Mouse (Mus musculus): ENCODE results near the gene Cttnbp2.

Cttnbp2 gene

DNA sequence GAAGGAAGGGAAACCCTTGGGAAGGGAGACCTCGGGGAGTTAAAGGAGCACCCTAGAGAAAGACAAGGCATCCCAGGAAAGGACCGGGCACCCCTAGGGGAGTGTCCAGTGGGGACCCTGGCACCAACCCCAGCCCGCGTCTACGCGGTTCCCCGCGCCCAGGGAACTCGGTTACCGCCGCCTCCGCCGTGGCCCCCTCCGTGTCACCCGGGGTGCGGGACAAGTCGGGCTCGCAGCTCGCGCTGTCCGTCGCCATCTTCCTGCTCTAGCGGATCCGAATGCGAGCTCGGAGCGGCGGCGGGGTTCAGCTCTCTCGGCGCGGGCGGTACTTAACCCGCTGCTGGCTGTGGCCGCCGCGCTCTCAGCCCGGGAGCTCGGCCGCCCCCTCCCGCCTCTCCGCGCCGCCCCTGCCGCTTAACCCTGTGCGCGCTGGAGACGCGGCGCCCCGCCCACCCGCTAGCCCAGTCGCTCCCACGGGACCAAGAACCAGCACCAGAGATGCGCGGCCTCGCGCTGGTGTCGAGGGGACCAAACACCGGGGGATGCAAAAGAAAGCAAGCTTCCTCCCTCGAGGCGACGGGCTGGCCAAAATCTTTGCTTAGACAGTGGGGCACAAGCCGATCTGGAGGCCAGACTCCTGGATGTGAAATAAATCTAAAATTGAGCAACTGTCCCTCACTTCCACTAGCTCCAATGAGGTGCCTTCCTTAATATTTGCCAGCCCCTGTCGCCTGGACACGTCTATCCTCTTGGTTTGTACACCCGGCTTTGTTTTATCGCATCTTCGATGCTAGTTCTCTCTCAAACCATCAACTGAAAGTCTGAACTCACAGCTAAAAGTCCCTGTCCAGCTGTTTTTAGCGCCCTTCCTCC, at the start of gene Cttnbp2:
Cttnbp2 (minus strand) TSS at position 364 of the 873 bp plus-strand sequence.
- peak; percentile 82 for DNase-seq (ENCODE audit: low spot score)

DNA sequence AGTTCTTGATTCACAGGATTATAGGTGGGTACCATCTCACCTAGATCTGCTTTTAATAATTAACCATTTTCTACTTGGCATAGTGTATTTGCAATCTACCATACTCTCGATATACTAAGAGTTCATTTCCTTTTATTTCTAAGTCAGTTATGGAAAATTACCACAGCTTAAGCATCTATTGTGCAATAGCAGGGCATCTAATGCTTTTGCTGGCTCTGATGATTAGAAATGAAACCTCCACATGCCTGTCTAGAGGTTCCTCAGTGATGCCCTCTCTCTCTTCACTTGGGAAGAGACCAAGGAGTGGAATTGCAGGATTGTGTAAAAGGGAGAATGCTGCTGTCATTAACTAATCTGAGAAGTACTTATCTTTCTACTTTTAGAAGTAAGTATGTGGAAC, 44.4 kb upstream of the Cttnbp2 start:
- DNase-seq (ENCODE audit: low spot score) = no peak

DNA sequence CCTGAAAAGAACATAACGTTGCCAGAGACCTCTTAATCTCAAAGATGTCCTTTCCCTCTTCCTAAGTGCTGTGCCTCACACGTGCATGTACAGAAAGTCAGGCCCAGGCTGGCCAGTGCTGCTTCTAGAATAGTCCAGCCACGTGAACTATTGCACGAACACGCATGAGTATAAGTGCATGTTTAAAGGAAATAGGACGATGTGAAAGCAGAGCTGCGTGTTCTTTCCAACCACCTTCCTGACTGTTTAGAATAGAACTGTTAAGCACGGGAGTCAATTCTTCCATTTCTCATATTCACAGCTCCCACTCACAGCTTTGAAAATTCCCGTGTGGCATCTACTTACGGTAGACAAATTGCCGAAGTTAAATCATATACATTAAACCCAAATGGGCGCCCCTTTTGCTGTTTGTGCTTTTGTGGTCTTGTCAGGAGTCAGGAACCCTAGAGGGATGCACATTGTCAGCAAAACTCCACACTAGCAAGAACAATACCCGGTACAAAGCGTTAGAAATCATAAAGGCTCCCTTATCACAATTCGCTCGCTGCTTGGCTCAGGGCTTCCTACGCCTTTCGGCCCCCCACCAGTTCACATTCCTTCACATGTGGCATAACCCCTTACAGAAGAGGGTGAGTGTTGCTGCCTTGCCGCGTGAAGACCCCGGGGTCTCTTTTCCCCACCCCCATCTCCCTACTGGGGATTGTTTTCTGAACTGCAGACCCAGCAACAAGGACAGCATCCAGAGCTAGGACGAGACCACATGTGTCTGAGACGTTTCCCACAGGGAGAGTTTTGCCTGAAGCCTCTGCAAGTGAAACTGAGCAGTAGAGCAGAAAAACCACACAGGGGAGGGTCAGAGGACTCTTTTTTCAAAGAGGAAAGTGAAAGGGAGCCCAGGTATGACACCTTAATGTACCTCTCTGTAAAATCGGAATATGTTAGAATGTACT, 33.1 kb upstream of the Cttnbp2 start:
- DNase-seq (ENCODE audit: low spot score) = no peak

DNA sequence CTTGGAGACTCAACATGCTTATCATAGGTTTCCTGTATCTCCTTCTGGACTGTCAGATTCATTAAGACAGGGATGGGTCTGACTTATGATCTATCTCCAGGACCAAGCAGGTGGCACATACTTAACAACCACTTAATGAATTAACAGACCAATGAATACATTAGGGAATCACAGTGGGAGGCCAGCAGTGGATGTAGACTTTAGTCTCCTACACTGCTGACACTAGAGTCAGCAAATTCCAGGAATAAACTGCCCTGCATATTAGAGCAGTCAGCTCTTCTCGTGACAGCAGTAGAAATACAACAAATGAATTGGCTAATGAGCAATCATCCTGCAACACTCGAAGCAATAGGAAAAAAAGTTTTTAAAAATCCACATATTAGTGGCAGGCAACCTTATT, 29.2 kb upstream of the Cttnbp2 start:
- DNase-seq (ENCODE audit: low spot score) = no peak

DNA sequence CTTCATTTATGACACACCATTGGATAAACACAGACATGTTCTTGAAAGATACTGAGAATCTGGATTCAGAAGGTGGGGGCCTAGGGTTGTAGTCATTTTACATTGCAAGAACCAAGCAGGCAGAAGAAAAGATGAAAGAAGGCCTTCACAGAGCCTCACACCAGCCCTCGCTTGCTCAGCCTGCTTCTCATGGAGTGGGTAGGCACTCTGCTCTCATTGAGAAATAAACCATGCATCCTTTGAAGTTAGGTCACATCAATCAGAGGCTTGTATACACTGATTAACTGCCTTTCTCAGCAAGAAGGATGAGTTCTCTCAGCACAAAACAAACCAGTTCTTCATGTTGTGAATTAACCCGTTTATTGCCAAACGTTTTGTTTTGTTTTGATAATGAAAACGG, 25.8 kb upstream of the Cttnbp2 start:
- no peak for DNase-seq (ENCODE audit: low spot score)

DNA sequence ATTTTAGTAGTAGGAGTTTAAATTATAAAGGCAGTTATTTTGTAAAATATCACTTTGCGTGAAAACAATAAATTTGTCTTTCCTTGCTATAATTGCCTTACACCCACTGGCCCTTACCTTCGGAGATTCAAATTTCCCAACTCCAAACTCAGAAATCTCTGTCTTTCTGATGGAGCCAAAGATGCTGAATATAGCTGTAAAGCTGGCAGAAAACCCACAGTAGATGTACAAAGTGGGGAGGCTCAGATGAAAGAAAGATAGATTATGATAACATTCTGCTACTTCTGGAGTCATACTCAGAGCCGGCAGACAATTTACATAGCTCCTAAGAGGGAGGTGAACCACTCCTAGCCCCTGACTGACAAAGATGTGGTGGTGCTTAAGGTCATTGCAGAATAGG, 15.8 kb upstream of the Cttnbp2 start:
- no peak for DNase-seq (ENCODE audit: low spot score)

DNA sequence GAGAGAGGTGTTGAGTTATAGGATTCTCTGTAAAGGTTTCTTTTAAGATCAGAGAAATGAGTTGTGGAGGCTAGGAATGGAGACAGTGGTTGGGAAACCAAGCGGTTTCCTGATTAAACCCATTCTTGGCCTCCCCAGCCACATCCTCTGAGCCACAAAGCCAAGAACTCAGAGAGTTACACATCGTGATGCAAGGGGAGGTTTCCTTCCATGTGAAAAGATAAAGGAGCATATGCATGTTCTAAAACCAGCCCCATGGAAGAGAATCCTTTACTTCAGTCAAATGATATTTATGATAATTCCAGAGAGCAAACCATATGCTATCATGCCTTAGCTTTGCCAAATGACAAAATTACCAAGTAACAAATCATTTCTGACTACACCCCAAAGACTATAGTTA, 3.0 kb upstream of the Cttnbp2 start:
- DNase-seq (ENCODE audit: low spot score) = no peak

DNA sequence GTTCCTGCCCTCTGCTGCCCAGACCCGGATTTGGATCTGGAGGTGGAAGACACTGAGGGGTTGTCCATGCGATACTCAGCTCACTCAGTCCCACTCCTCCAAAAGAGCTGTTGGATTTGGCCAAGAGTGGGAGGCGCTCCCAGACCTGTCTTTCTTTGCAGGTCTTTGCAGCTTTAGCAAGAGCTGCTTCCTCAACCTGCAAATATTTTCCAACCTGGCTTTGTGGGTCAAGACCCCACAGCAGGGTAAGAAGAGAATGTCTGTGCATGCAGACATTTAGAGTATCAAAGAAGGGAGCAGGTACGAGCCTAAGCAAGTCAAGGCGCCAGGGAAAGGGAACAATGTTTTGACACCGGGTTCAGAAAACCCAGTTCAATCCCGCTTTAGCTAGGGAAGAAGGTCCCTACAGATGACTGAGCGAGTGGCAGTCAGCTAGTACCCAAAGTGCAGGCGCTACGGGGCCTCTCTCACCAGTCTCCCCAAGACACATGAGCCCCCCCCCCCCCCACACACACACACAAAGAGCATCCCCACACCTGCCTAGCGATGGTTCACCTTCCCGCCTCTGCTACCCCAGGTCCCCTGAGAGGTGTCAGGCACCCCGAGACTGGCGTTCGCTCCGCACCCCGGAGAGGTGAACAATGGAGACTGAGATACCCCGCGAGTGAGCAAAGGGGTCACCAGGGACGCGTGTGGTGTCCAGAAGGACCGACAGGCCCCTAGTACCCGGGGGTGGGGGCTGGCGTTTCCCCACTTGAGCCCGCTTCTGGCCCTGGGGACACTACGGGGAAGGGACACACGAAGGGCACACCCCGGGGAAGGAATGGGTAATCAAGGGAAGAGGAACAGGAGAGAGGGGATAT, 801 bp downstream of the Cttnbp2 start:
- peak; percentile 24 for DNase-seq (ENCODE audit: low spot score)

DNA sequence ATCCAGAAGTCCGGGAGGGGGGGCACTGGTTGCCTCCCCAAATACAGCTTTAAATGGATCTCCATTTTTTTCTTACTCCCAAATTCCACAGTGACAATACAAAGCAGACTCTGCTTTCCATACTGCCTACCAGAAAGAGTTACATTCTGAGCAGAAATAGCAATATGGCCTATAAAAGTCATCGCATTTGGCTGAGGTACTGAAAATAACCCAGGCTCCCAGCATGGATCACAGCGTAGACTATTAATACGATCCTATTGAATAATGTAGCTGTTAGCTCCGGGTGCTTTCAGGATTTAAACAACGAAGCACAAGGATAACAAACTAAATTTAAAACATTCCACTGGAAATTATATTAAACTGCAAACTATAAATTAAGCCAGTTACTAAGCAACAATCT, 2.8 kb downstream of the Cttnbp2 start:
- no peak for DNase-seq (ENCODE audit: low spot score)

DNA sequence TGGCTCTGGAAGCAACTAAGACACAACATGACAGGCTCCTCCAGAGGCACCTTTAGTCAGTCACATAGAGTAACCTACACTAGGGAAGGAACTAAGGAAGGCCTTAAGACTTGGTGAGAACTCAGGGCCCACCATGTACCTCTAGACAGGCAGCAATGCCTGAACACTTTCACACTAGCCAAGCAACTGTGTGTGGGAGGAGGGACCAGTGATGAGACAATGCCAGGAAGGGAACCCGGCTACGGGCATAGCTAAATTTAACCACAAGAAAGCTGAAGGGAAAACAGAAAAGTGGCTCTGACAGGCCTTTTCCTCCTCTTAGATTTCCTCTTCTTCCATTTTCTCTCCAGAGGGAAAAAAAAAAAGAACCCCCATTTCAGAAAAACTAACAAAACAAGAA, 6.6 kb downstream of the Cttnbp2 start:
- DNase-seq (ENCODE audit: low spot score) = no peak

DNA sequence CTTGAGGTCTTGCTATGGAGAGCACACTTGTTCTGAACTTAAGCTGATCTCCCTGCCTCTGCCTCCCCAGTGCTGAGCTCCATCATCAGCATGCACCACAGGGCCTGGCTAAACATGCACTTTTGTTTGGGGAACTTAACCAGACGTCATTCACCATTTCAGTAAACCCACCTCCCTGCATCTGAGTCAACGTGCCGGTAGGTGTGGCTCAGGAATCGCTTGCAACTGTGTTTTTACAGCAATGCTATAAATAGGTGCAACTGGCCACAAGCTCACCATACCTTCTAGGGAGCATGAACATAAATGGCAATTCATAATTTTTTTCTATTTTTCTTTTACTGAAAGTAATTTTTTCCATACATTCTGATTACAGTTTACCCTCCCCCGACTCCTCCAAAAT, 14.8 kb downstream of the Cttnbp2 start:
- DNase-seq (ENCODE audit: low spot score) = no peak

DNA sequence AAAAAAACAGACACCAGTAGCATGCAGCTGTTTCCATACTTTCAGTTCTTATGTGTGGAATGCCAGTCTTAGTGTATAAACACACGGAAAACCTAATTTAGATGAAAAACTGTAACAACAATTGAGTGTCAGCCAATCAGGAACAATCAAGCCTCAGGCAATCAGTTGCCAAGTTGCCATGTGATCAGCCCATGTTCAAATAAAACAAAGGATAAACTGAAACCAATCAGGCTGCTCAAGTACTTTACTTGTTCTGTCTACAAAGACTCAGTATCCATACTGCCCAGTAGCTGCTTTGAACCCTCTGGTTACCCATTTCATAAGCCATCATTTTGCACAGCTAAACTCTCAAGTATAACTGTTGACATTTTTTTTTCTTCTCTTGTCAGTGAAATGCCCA, 21.7 kb downstream of the Cttnbp2 start:
- DNase-seq (ENCODE audit: low spot score) = no peak

DNA sequence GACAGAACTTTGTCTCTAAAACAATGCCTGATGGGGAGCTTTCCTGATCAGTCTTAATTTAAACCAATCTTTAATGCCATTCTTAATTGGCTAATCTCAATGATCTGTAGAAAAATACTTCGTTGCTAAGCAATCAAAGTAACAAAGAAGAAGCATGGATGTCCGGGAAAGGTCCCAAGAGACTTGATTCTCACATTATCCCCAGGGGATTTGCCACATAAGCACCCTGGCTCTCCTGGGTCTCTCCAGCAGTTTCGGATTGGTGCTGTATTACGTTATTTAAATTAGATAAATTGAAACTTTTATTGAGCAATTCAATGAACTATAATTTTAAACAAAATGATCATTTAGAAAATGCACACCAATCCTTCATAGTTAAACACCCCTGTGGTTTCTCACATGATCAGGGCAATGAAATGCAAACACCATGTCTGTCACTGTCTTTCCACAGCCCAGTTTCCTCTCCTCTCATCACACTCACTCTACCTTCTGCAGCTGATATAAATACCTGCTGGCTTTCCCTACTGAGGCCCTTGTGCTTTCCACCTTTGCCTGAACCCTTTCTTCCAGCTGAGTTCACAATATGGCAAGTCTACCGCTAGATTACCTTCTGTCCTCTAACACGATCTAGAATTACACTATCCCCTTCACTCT, 22.3 kb downstream of the Cttnbp2 start:
- no peak for DNase-seq (ENCODE audit: low spot score)

DNA sequence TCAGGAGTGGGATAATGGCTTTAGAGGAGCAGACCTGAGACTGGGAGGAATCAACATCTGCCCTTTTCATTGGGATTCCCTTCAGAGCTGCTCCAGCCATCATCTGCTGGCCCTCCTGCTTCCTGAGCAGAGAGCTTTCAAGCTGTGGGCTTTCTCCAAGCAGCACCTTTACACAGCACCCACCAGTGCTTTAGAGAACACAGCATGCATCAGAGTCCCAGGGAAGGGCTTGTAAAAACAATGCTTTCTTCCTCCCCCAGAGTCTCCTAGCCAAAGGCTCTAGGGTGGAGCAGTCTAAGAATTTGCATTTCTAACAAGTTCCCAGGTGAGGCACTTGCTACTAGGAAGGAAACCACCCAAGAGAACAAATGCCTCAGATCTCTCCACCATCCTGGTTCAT, 29.6 kb downstream of the Cttnbp2 start:
- DNase-seq (ENCODE audit: low spot score) = no peak

DNA sequence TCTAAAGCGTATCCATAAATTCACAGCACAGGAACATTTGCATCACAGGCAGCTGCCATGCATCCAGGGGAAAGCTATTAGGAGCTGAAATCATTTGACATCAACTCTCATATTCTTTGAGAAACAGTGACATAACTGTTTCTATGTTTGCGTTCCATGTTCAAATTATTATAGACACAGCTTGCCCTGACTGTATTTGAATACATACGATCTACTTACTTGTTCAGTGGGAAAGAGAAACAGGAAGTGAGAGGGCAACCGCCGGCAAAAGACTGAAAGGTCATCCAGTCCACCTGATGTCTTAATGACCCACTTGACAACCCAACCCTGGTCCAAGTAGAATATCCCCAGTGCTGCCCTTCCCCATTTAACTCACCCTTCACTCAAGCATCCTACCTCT, 30.6 kb downstream of the Cttnbp2 start:
- DNase-seq (ENCODE audit: low spot score) = no peak

DNA sequence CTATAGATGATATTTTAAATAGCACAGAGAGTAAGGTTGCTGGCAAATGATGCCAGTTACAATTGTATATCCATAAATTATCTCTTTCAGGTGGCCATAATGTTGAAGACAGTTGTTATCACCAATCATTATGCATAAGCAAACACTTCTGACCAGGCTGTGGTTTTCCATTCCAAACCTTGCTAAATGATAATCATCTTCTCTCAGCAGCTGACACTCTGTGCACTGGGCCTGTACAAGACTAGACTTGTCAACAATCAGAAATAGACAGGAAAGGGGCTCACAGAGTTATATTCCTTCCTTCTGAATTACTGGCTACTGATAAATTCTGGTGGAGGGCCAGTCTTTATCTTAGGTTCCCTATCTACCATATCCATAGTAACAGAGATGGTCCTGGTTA, 32.1 kb downstream of the Cttnbp2 start:
- no peak for DNase-seq (ENCODE audit: low spot score)

DNA sequence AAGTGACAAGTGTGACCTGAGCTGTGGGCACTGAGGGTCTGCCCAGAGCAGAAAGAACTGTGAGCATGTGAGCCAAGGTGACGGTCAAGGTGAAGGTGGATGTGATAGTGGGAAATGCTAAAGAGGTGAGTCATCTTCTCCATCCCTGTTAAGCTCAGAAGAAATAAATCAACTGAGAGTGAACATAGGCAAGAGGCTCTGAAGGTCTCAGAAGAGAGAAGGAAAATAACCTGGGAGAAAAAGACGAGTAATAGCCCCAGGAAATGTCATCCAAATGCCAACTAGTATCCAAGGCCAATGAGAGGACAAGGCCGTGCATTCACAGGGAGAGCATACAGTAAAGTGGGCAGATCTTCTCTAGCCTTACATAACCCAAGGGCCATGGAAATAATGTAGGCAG, 32.9 kb downstream of the Cttnbp2 start:
- DNase-seq (ENCODE audit: low spot score) = no peak

DNA sequence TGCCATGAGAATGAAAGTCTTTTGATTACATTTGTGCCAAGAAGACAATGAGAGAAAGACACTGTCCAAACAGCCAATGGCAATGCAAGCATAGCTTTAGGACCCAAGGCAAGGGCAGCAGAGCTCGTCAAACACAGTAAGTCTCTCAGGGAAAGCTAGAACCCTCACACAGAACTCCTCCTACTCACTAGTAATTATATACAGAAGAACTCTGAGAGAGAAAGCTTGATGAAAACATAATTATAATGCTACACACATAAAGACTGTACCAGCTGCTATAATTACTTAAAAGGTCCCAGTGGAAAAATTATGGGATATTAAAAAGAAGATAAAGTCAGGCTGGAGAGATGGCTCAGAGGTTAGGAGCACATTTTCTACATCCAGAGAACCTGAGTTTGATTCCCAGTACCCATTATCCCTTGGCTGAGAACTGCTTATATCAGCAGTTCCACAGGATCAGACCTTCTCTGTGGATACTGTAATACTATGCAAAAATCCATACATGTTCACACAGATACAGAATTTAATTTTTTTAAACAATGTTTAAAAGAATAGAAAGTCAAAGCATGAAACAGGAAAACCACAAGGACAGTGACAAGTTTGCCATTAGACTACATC, 37.2 kb downstream of the Cttnbp2 start:
- DNase-seq (ENCODE audit: low spot score) = no peak

DNA sequence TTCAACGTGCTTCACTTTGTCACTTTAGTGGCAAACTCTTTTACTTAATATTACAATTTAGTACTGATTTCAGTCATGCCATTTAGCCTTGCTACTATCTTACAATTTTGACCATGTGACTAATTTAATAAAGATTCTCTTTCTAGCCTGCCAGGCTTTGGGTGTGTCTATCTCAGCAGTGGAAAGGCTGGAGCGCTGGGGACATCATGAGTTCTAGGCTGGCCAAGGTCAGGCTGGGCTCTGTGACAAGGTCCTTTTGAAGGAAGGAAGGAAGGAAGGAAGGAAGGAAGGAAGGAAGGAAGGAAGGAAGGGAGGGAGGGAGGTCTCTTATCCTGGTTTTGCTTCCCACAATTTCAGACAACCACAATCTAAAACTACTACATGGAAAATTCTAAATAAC, 39.7 kb downstream of the Cttnbp2 start:
- no peak for DNase-seq (ENCODE audit: low spot score)

DNA sequence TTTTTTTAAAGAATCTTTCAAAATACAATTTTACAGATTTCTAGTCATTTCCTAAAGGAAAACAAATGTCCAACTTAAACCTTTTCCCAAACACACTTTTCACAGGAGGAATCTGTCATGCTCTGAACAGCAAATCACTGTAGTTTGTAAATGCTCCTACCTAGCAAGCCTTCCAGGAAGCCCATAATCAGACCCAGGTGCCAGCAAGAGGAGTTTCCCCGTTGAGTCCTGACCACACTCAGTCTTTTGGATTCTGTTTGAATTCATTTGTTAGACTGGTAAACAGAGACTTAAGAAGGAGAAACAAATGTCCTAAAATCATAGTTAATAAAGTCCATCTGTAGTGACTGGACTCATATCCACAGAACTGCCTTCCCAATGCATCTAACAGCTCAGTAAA, 40.1 kb downstream of the Cttnbp2 start:
- no peak for DNase-seq (ENCODE audit: low spot score)

DNA sequence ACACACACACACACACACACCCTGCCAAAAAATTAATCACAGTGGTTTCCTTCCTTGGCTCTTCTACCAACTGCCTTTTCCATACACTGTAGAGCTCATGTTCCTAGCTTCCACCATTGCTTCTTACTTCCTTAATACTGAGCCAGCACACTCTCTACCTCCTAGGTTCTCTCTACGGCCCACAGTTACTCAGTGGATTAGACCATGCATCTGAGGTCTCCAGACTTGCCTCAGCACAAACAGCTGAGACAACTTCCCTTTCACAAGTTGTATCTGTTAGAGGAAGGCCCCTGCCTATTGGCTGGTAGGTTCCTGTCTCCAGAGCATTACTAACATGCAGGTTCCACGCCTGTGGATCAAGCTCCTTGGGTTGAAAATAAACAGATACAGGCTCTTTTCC, 45.4 kb downstream of the Cttnbp2 start:
- no peak for DNase-seq (ENCODE audit: low spot score)

Data from retina, embryonic 14.5 days (tissue).